Mouse (Mus musculus) small intestine, adult 2 months (tissue): ENCODE measurements around the gene Unc79.

Source experiments
- CTCF ChIP-seq: fragments of 200-500 bp; IDR thresholded peaks from 2 replicates; pipeline ENCODE4 v1.5.1; 2012; ENCODE audit warnings: low read depth, mild to moderate bottlenecking, control low read depth, inconsistent platforms, low read length, moderate library complexity, mixed read lengths; ENCODE audit not compliant: insufficient replicate concordance, insufficient read length; ENCODE audit errors: extremely low read depth
- POLR2A ChIP-seq: fragments of 200-500 bp; IDR thresholded peaks from 2 replicates; pipeline ENCODE4 v1.6.1; 2012; ENCODE audit warnings: low read depth, mild to moderate bottlenecking, control low read depth, inconsistent platforms, low read length, moderate library complexity

GRCm38 (mm10) chr12:102980584-102980983 lies 31.9 kb downstream of the Unc79 start:
- TF ChIP-seq POLR2A (no peak), CTCF (no peak)
